Mouse (Mus musculus): ENCODE data around the gene Pde10a. TPM values are rescaled to one million over a fixed set of nuclear protein-coding genes. Genes with fewer than 3 reads are reported as not detected.

The Pde10a gene
- total RNA-seq, 1 experiment: 2.6 TPM

DNA sequence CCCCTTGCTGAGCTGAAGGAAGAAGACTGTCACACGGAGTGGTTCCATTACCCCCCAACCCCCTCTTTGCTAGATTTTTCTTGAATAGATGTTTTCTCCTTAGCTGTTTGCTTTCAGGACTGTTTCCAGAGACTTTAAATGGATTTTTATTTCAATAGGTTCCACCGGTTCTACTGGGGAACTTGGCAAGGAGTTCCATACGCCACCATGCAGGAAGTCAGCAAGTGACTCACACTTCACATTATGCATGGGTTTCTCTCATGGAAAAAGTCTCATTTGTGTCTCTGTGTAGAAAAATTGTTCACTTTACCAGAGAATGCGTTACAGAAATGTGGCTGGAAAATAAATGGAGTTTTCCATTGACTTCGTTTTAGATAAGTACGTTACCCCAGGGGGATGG lies 248.2 kb downstream of the Pde10a start:
- no peak overlapping the region for H3K9ac ChIP-seq (ENCODE audit: insufficient read depth, low read depth, low read length, poor library complexity, severe bottlenecking)
- H3K36me3 ChIP-seq (ENCODE audit: control insufficient read depth, insufficient read depth, low read length, poor library complexity, severe bottlenecking): no peaks in the 10 kb centered on the region
- H3K4me3 ChIP-seq (ENCODE audit: insufficient read depth in 1 of 2, low read depth in 1 of 2, low read length in 2 of 2, poor library complexity in 1 of 2, severe bottlenecking in 1 of 2): no peak overlapping the region
- H3K4me1 ChIP-seq (ENCODE audit: control insufficient read depth in 2 of 2, insufficient read depth in 2 of 2, low read length in 2 of 2, poor library complexity in 1 of 2): peaks cover 0 to 2% of the 10 kb centered on the region in 2 experiments; a peak in 1 of 4 replicates
- no peak for TF ChIP-seq CHD2 (IDR thresholded peaks at IDR 0.05; ENCODE audit: low read depth, low read length)
- no peak for TF ChIP-seq HCFC1 (IDR thresholded peaks at IDR 0.05; ENCODE audit: borderline replicate concordance, insufficient read depth, low read length)
- TF ChIP-seq ZNF384 (IDR thresholded peaks at IDR 0.05; ENCODE audit: low read depth, low read length): no peak
- TF ChIP-seq MAFK (IDR thresholded peaks at IDR 0.05; ENCODE audit: insufficient read depth, low read depth, low read length): no peak
- no peak for TF ChIP-seq ZC3H11A (IDR thresholded peaks at IDR 0.05; ENCODE audit: borderline replicate concordance, low read depth, low read length)
- in situ Hi-C loops (cut with MboI; ENCODE audit: low sequenced_read_pairs in 2 of 2, unreplicated experiment in 2 of 2): no loop called here
- no peak for DNase-seq (ENCODE audit: low read depth, low spot score)
- H3K9me3 ChIP-seq (ENCODE audit: control insufficient read depth, insufficient read depth, low read depth, low read length): no peaks in the 10 kb centered on the region
- no peak overlapping the region for H3K27ac ChIP-seq (ENCODE audit: insufficient read depth, low read depth, low read length, poor library complexity, severe bottlenecking)

DNA sequence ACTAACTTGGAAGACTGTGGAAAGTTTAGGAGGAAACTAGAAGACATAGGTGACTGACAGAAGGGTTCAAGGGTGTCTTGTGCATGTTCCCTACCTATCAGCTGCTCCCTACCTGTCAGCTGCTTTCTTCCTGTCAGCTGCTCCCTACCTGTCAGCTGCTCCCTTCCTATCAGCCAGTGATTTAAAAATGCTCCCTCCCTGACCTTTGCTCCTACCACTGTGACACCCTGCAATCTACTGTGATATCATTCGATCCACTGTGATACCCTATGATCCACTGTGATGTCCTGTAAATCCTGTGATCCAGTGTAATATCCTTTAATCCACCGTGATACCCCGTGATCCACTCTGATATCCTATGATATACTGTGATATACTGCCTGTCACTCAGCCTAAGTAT lies 249.1 kb downstream of the Pde10a start:
- no peak overlapping the region for H3K9ac ChIP-seq (ENCODE audit: insufficient read depth, low read depth, low read length, poor library complexity, severe bottlenecking)
- H3K27ac ChIP-seq (ENCODE audit: insufficient read depth, low read depth, low read length, poor library complexity, severe bottlenecking): no peak overlapping the region
- DNase-seq (ENCODE audit: low read depth, low spot score): no peak
- H3K36me3 ChIP-seq (ENCODE audit: control insufficient read depth, insufficient read depth, low read length, poor library complexity, severe bottlenecking): no peaks in the 10 kb centered on the region
- in situ Hi-C loops (cut with MboI; ENCODE audit: low sequenced_read_pairs in 2 of 2, unreplicated experiment in 2 of 2): no loop called here
- H3K4me1 ChIP-seq (ENCODE audit: control insufficient read depth in 2 of 2, insufficient read depth in 2 of 2, low read length in 2 of 2, poor library complexity in 1 of 2): peaks cover 0 to 2% of the 10 kb centered on the region in 2 experiments; a peak in 1 of 4 replicates
- no peaks in the 10 kb centered on the region for H3K9me3 ChIP-seq (ENCODE audit: control insufficient read depth, insufficient read depth, low read depth, low read length)
- TF ChIP-seq CHD2 (IDR thresholded peaks at IDR 0.05; ENCODE audit: low read depth, low read length) (no peak), HCFC1 (IDR thresholded peaks at IDR 0.05; ENCODE audit: borderline replicate concordance, insufficient read depth, low read length) (no peak), ZC3H11A (IDR thresholded peaks at IDR 0.05; ENCODE audit: borderline replicate concordance, low read depth, low read length) (no peak), ZNF384 (IDR thresholded peaks at IDR 0.05; ENCODE audit: low read depth, low read length) (no peak), MAFK (IDR thresholded peaks at IDR 0.05; ENCODE audit: insufficient read depth, low read depth, low read length) (no peak)
- no peak overlapping the region for H3K4me3 ChIP-seq (ENCODE audit: insufficient read depth in 1 of 2, low read depth in 1 of 2, low read length in 2 of 2, poor library complexity in 1 of 2, severe bottlenecking in 1 of 2)

GRCm38 (mm10) chr17:8775571-8776161 lies 250.5 kb downstream of the Pde10a start:
- no peak for DNase-seq (ENCODE audit: low read depth, low spot score)
- in situ Hi-C loops (cut with MboI; ENCODE audit: low sequenced_read_pairs in 2 of 2, unreplicated experiment in 2 of 2): no loop called here
- Histone ChIP-seq H3K4me3 (ENCODE audit: insufficient read depth in 1 of 2, low read depth in 1 of 2, low read length in 2 of 2, poor library complexity in 1 of 2, severe bottlenecking in 1 of 2) (no peak overlapping the region), H3K9ac (ENCODE audit: insufficient read depth, low read depth, low read length, poor library complexity, severe bottlenecking) (no peak overlapping the region), H3K36me3 (ENCODE audit: control insufficient read depth, insufficient read depth, low read length, poor library complexity, severe bottlenecking) (no peaks in the 10 kb centered on the region), H3K27ac (ENCODE audit: insufficient read depth, low read depth, low read length, poor library complexity, severe bottlenecking) (peak overlapping the region; percentile 28; the same call in 1 of the 2 replicates), H3K4me1 (ENCODE audit: control insufficient read depth in 2 of 2, insufficient read depth in 2 of 2, low read length in 2 of 2, poor library complexity in 1 of 2) (peaks cover 0 to 2% of the 10 kb centered on the region in 2 experiments; a peak in 1 of 4 replicates), H3K9me3 (ENCODE audit: control insufficient read depth, insufficient read depth, low read depth, low read length) (no peaks in the 10 kb centered on the region)
- TF ChIP-seq HCFC1 (IDR thresholded peaks at IDR 0.05; ENCODE audit: borderline replicate concordance, insufficient read depth, low read length) (no peak), MAFK (IDR thresholded peaks at IDR 0.05; ENCODE audit: insufficient read depth, low read depth, low read length) (no peak), ZC3H11A (IDR thresholded peaks at IDR 0.05; ENCODE audit: borderline replicate concordance, low read depth, low read length) (no peak), CHD2 (IDR thresholded peaks at IDR 0.05; ENCODE audit: low read depth, low read length) (no peak), ZNF384 (IDR thresholded peaks at IDR 0.05; ENCODE audit: low read depth, low read length) (no peak)

DNA sequence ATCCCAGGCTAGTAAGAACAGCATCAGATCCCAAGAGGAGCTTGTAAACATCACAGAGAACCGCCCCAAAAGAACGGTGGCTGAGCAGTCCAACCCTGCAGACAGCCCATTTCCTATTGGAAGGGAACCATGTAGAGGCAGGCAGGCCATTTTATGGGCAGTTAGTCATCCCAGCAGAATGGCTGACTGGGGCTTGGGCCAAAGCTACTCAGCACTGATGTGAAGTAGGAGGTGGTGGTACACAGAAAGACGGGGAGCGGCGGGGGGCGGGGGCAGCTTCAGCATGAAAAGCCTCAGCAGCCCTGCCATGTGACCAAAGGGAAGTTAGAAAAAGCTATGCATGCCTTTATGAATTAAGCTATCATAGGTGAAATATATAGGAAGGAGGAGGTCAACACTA lies 252.5 kb downstream of the Pde10a start:
- peaks cover 0 to 2% of the 10 kb centered on the region in 2 experiments; a peak in 1 of 4 replicates for H3K4me1 ChIP-seq (ENCODE audit: control insufficient read depth in 2 of 2, insufficient read depth in 2 of 2, low read length in 2 of 2, poor library complexity in 1 of 2)

More for the DNA sequence above, 252.5 kb downstream of the Pde10a start:
- no peak overlapping the region for H3K4me3 ChIP-seq (ENCODE audit: insufficient read depth in 1 of 2, low read depth in 1 of 2, low read length in 2 of 2, poor library complexity in 1 of 2, severe bottlenecking in 1 of 2)
- no peak overlapping the region for H3K27ac ChIP-seq (ENCODE audit: insufficient read depth, low read depth, low read length, poor library complexity, severe bottlenecking)
- TF ChIP-seq CHD2 (IDR thresholded peaks at IDR 0.05; ENCODE audit: low read depth, low read length) (no peak), ZC3H11A (IDR thresholded peaks at IDR 0.05; ENCODE audit: borderline replicate concordance, low read depth, low read length) (no peak), ZNF384 (IDR thresholded peaks at IDR 0.05; ENCODE audit: low read depth, low read length) (no peak), MAFK (IDR thresholded peaks at IDR 0.05; ENCODE audit: insufficient read depth, low read depth, low read length) (no peak), HCFC1 (IDR thresholded peaks at IDR 0.05; ENCODE audit: borderline replicate concordance, insufficient read depth, low read length) (no peak)
- DNase-seq (ENCODE audit: low read depth, low spot score): no peak
- H3K9ac ChIP-seq (ENCODE audit: insufficient read depth, low read depth, low read length, poor library complexity, severe bottlenecking): no peak overlapping the region
- no peaks in the 10 kb centered on the region for H3K9me3 ChIP-seq (ENCODE audit: control insufficient read depth, insufficient read depth, low read depth, low read length)
- H3K36me3 ChIP-seq (ENCODE audit: control insufficient read depth, insufficient read depth, low read length, poor library complexity, severe bottlenecking): no peaks in the 10 kb centered on the region
- in situ Hi-C loops (cut with MboI; ENCODE audit: low sequenced_read_pairs in 2 of 2, unreplicated experiment in 2 of 2): no loop called here

Measured in ES-E14 (cell line).